Mouse (Mus musculus) MEL (cell line): ENCODE data around the gene Tmem109. TPM values are rescaled to one million over a fixed set of nuclear protein-coding genes. Genes with fewer than 3 reads are reported as not detected.

Experiments used
- DNase-seq: peaks from one replicate; pipeline ENCODE4 v3.0.0; 2011; ENCODE audit warnings: low read depth, low spot score
- H3K27ac ChIP-seq: 2 replicates; pipeline ENCODE4 v1.5.1; 2012; ENCODE audit warnings: low read depth, mild to moderate bottlenecking, control low read depth, low read length, moderate library complexity; ENCODE audit not compliant: control insufficient read depth
- H3K27me3 ChIP-seq, 2 experiments: fragments of 150-350 bp in 1 of 2; sonication (generic) in 1 of 2; 2 replicates each; pipeline ENCODE4 v1.6.1; 2012; ENCODE audit warnings: low read length in 2 of 2, mild to moderate bottlenecking in 2 of 2, improper control_type of control experiment in 1 of 2, moderate library complexity in 1 of 2; ENCODE audit not compliant: insufficient read depth in 2 of 2, control insufficient read depth in 1 of 2
- H3K36me3 ChIP-seq, 2 experiments: 2 replicates each; pipeline ENCODE4 v1.6.1; 2012 to 2014; ENCODE audit warnings: low read length in 2 of 2, improper control_type of control experiment in 1 of 2, inconsistent platforms in 1 of 2, mild to moderate bottlenecking in 1 of 2; ENCODE audit not compliant: insufficient read depth in 2 of 2, control insufficient read depth in 1 of 2
- H3K4me1 ChIP-seq, 2 experiments: fragments of 150-350 bp in 1 of 2; sonication (generic) in 1 of 2; 2 replicates each; pipeline ENCODE4 v1.6.1; 2012; ENCODE audit warnings: low read length in 2 of 2, improper control_type of control experiment in 1 of 2, mild to moderate bottlenecking in 1 of 2; ENCODE audit not compliant: insufficient read depth in 2 of 2, control insufficient read depth in 1 of 2
- H3K4me3 ChIP-seq, 2 experiments: fragments of 150-350 bp in 1 of 2; sonication (generic) in 1 of 2; 2 replicates each; pipeline ENCODE4 v1.5.1; 2012; ENCODE audit warnings: low read depth in 2 of 2, low read length in 2 of 2, mild to moderate bottlenecking in 2 of 2, moderate library complexity in 2 of 2, control low read depth in 1 of 2, improper control_type of control experiment in 1 of 2; ENCODE audit not compliant: control insufficient read depth in 1 of 2, insufficient read depth in 1 of 2
- H3K79me2 ChIP-seq: 2 replicates; pipeline ENCODE4 v1.6.1; 2012; ENCODE audit warnings: mild to moderate bottlenecking, low read length, moderate library complexity; ENCODE audit not compliant: control insufficient read depth, poor library complexity, insufficient read depth
- H3K9ac ChIP-seq: 2 replicates; pipeline ENCODE4 v1.6.1; 2012; ENCODE audit warnings: low read depth, mild to moderate bottlenecking, control low read depth, low read length, moderate library complexity; ENCODE audit not compliant: control insufficient read depth, poor library complexity, severe bottlenecking
- H3K9me3 ChIP-seq: fragments of 150-350 bp; sonication (generic); replicated peaks from 2 replicates; pipeline ENCODE4 v1.6.1; 2012; ENCODE audit warnings: mild to moderate bottlenecking, low read length, improper control_type of control experiment, moderate library complexity; ENCODE audit not compliant: insufficient read depth
- CHD1 ChIP-seq: IDR thresholded peaks from 2 replicates; pipeline ENCODE4 v1.6.1; 2012; ENCODE audit warnings: low read depth, mild to moderate bottlenecking, inconsistent platforms, low read length, improper control_type of control experiment
- CTCF ChIP-seq, 3 experiments: IDR thresholded peaks in 2 of 3; conservative IDR thresholded peaks in 1 of 3; 2 replicates each; pipeline ENCODE4 v1.5.1; 2011 to 2012; ENCODE audit warnings: low read length in 3 of 3, low read depth in 2 of 3, mild to moderate bottlenecking in 2 of 3, improper control_type of control experiment in 1 of 3, inconsistent platforms in 1 of 3, mixed read lengths in 1 of 3, moderate library complexity in 1 of 3; ENCODE audit not compliant: control insufficient read depth in 1 of 3, insufficient read depth in 1 of 3, poor library complexity in 1 of 3, severe bottlenecking in 1 of 3
- ELF1 ChIP-seq: IDR thresholded peaks from 2 replicates; pipeline ENCODE4 v1.6.1; 2014; ENCODE audit warnings: low read depth, mild to moderate bottlenecking, inconsistent platforms, low read length, improper control_type of control experiment, moderate library complexity
- EP300 ChIP-seq, 2 experiments: IDR thresholded peaks; 2 replicates each; pipeline ENCODE4 v1.6.1; 2011; ENCODE audit warnings: improper control_type of control experiment in 2 of 2, low read length in 2 of 2, low read depth in 1 of 2, mild to moderate bottlenecking in 1 of 2
- ETS1 ChIP-seq: IDR thresholded peaks from 2 replicates; pipeline ENCODE4 v1.6.1; 2012; ENCODE audit warnings: low read depth, mild to moderate bottlenecking, inconsistent platforms, low read length, improper control_type of control experiment, moderate library complexity
- GABPA ChIP-seq: IDR thresholded peaks from 2 replicates; pipeline ENCODE4 v1.6.1; 2012; ENCODE audit warnings: low read depth, mild to moderate bottlenecking, inconsistent platforms, low read length, improper control_type of control experiment, moderate library complexity
- HCFC1 ChIP-seq: IDR thresholded peaks from 2 replicates; pipeline ENCODE4 v1.6.1; 2012; ENCODE audit warnings: low read depth, mild to moderate bottlenecking, inconsistent platforms, low read length, improper control_type of control experiment, moderate library complexity
- JUND ChIP-seq: IDR thresholded peaks from 2 replicates; pipeline ENCODE4 v1.6.1; 2011; ENCODE audit warnings: low read depth, mild to moderate bottlenecking, improper control_type of control experiment, low read length
- KAT2A ChIP-seq: conservative IDR thresholded peaks from 2 replicates; pipeline ENCODE4 v1.6.1; 2012; ENCODE audit warnings: low read depth, low read length, improper control_type of control experiment, inconsistent platforms
- MAFK ChIP-seq: IDR thresholded peaks from 2 replicates; pipeline ENCODE4 v1.6.1; 2011; ENCODE audit warnings: low read depth, mild to moderate bottlenecking, low read length, improper control_type of control experiment, borderline replicate concordance
- MAX ChIP-seq: IDR thresholded peaks from 2 replicates; pipeline ENCODE4 v1.6.1; 2011; ENCODE audit warnings: low read length, improper control_type of control experiment
- MAZ ChIP-seq: IDR thresholded peaks from 2 replicates; pipeline ENCODE4 v1.6.1; 2012; ENCODE audit warnings: low read depth, mild to moderate bottlenecking, inconsistent platforms, low read length, improper control_type of control experiment
- MEF2A ChIP-seq: IDR thresholded peaks from 2 replicates; pipeline ENCODE4 v1.6.1; 2014; ENCODE audit warnings: low read depth, mild to moderate bottlenecking, inconsistent platforms, low read length, improper control_type of control experiment; ENCODE audit not compliant: poor library complexity, insufficient replicate concordance, severe bottlenecking; ENCODE audit errors: extremely low read depth
- MXI1 ChIP-seq: IDR thresholded peaks from 2 replicates; pipeline ENCODE4 v1.6.1; 2011; ENCODE audit warnings: mild to moderate bottlenecking, low read depth, low read length, improper control_type of control experiment
- NELFE ChIP-seq: IDR thresholded peaks from 2 replicates; pipeline ENCODE4 v1.6.1; 2011; ENCODE audit warnings: low read depth, low read length, improper control_type of control experiment
- NRF1 ChIP-seq: IDR thresholded peaks from 2 replicates; pipeline ENCODE4 v1.6.1; 2014; ENCODE audit warnings: low read depth, mild to moderate bottlenecking, inconsistent platforms, low read length, improper control_type of control experiment, moderate library complexity; ENCODE audit not compliant: poor library complexity, insufficient read depth, severe bottlenecking
- POLR2A ChIP-seq, 2 experiments: IDR thresholded peaks; 2 replicates each; pipeline ENCODE4 v1.6.1; 2011 to 2012; ENCODE audit warnings: low read length in 2 of 2, mild to moderate bottlenecking in 2 of 2, control low read depth in 1 of 2, improper control_type of control experiment in 1 of 2, low read depth in 1 of 2, moderate library complexity in 1 of 2; ENCODE audit not compliant: control insufficient read depth in 1 of 2, insufficient read depth in 1 of 2, poor library complexity in 1 of 2
- POLR2AphosphoS2 ChIP-seq: IDR thresholded peaks from 2 replicates; pipeline ENCODE4 v1.6.1; 2011; ENCODE audit warnings: low read length, improper control_type of control experiment
- POLR2AphosphoS5 ChIP-seq: IDR thresholded peaks from 2 replicates; pipeline ENCODE4 v1.6.1; 2012; ENCODE audit warnings: low read depth, borderline replicate concordance, mild to moderate bottlenecking, inconsistent platforms, low read length, moderate library complexity, mixed read lengths
- RAD21 ChIP-seq: IDR thresholded peaks from 2 replicates; pipeline ENCODE4 v1.6.1; 2011; ENCODE audit warnings: mild to moderate bottlenecking, low read depth, low read length, improper control_type of control experiment
- SIN3A ChIP-seq: IDR thresholded peaks from 2 replicates; pipeline ENCODE4 v1.6.1; 2012; ENCODE audit warnings: low read length, improper control_type of control experiment, inconsistent platforms
- TAL1 ChIP-seq: IDR thresholded peaks from 2 replicates; pipeline ENCODE4 v1.6.1; 2012; ENCODE audit warnings: mild to moderate bottlenecking, inconsistent platforms, low read length, moderate library complexity, mixed read lengths
- TCF12 ChIP-seq: IDR thresholded peaks from 2 replicates; pipeline ENCODE4 v1.6.1; 2014; ENCODE audit warnings: low read depth, mild to moderate bottlenecking, inconsistent platforms, low read length, improper control_type of control experiment, moderate library complexity
- UBTF ChIP-seq: IDR thresholded peaks from 2 replicates; pipeline ENCODE4 v1.6.1; 2012; ENCODE audit warnings: low read depth, mild to moderate bottlenecking, inconsistent platforms, low read length, improper control_type of control experiment, moderate library complexity, borderline replicate concordance; ENCODE audit not compliant: insufficient read depth
- USF1 ChIP-seq: IDR thresholded peaks from 2 replicates; pipeline ENCODE4 v1.6.1; 2014; ENCODE audit warnings: low read depth, mild to moderate bottlenecking, inconsistent platforms, low read length, improper control_type of control experiment, moderate library complexity
- USF2 ChIP-seq, 2 experiments: IDR thresholded peaks; 2 replicates each; pipeline ENCODE4 v1.6.1; 2011 to 2012; ENCODE audit warnings: improper control_type of control experiment in 2 of 2, low read length in 2 of 2, borderline replicate concordance in 1 of 2, inconsistent platforms in 1 of 2, low read depth in 1 of 2, mild to moderate bottlenecking in 1 of 2; ENCODE audit not compliant: insufficient read depth in 1 of 2
- ZC3H11A ChIP-seq: IDR thresholded peaks from 2 replicates; pipeline ENCODE4 v1.6.1; 2012; ENCODE audit warnings: low read depth, mild to moderate bottlenecking, inconsistent platforms, low read length, improper control_type of control experiment
- ZKSCAN1 ChIP-seq: IDR thresholded peaks from 2 replicates; pipeline ENCODE4 v1.6.1; 2012; ENCODE audit warnings: low read depth, mild to moderate bottlenecking, inconsistent platforms, low read length, improper control_type of control experiment, moderate library complexity
- ZMIZ1 ChIP-seq: IDR thresholded peaks from 2 replicates; pipeline ENCODE4 v1.6.1; 2012; ENCODE audit warnings: low read depth, mild to moderate bottlenecking, inconsistent platforms, low read length, improper control_type of control experiment, moderate library complexity
- polyA plus RNA-seq, 2 experiments: library from polyadenylated mRNA; stranded (reverse) in 1 of 2; unstranded in 1 of 2; fragments of >175 nt in 1 of 2; fragments of >200 nt in 1 of 2; gene quantifications; 2 replicates each; pipeline versions ENCODE4 v1.2.1 to v1.2.4; 2012; ENCODE audit warnings: low replicate concordance in 2 of 2, low read depth in 1 of 2; ENCODE audit not compliant: insufficient read length in 2 of 2, insufficient read depth in 1 of 2, missing spikeins in 1 of 2
- total RNA-seq: library from RNA; depleted of rRNA; stranded (reverse); fragments of 300-350 nt; gene quantifications from 2 replicates; pipeline ENCODE4 v1.2.3, GENCODE M21; 2012

The Tmem109 gene
- total and polyA plus RNA-seq, 3 experiments = 30.4 to 42.4 TPM; not detected in 1

- H3K4me1 ChIP-seq = no peaks in the 10 kb centered on the region
These were observed 36.3 kb downstream of the Tmem109 start for GRCm38 (mm10) chr19:10845454-10845853.

GRCm38 (mm10) chr19:10844206-10844605, 37.6 kb downstream of the Tmem109 start:
- Histone ChIP-seq H3K36me3 (no peaks in the 10 kb centered on the region), H3K9me3 (no peaks in the 10 kb centered on the region), H3K27ac (no peak overlapping the region), H3K9ac (no peak overlapping the region), H3K27me3 (peaks cover 0 to 4% of the 10 kb centered on the region in 2 experiments; a peak in 1 of 4 replicates)
- DNase-seq = no peak
- TF ChIP-seq NRF1 = no peak
- TF ChIP-seq TAL1 = no peak
- TF ChIP-seq UBTF = no peak
- TF ChIP-seq ZMIZ1 = no peak
- TF ChIP-seq ELF1 = no peak
- TF ChIP-seq MAFK = no peak
- TF ChIP-seq POLR2AphosphoS2 = no peak
- no peak for TF ChIP-seq POLR2AphosphoS5
- no peak for TF ChIP-seq EP300 (IDR thresholded peaks at IDR 0.05; ENCODE audit: low read depth in 1 of 2, low read length in 2 of 2)
- TF ChIP-seq CHD1 = no peak
- no peak for TF ChIP-seq TCF12
- no peak for TF ChIP-seq USF2 (IDR thresholded peaks at IDR 0.05; ENCODE audit: borderline replicate concordance in 1 of 2, insufficient read depth in 1 of 2, low read depth in 1 of 2, low read length in 2 of 2)
- TF ChIP-seq MXI1 = no peak
- TF ChIP-seq ZC3H11A = no peak
- TF ChIP-seq HCFC1 = no peak
- no peak for TF ChIP-seq CTCF (IDR thresholded peaks at IDR 0.05 in 2 of 3, conservative IDR thresholded peaks at IDR 0.05 in 1 of 3; ENCODE audit: control insufficient read depth in 1 of 3, insufficient read depth in 1 of 3, low read depth in 2 of 3, low read length in 3 of 3, poor library complexity in 1 of 3, severe bottlenecking in 1 of 3)
- no peak for TF ChIP-seq MEF2A
- TF ChIP-seq MAZ = no peak
- no peak for TF ChIP-seq ETS1
- TF ChIP-seq, all 39 proteins: peak for 0
- no peaks in the 10 kb centered on the region for H3K79me2 ChIP-seq
- no peaks in the 10 kb centered on the region for H3K4me1 ChIP-seq
- no peak overlapping the region for H3K4me3 ChIP-seq

More at GRCm38 (mm10) chr19:10845454-10845853, 36.3 kb downstream of the Tmem109 start:
- TF ChIP-seq EP300 (IDR thresholded peaks at IDR 0.05; ENCODE audit: low read depth in 1 of 2, low read length in 2 of 2) (no peak), MAZ (no peak), MXI1 (no peak), USF2 (IDR thresholded peaks at IDR 0.05; ENCODE audit: borderline replicate concordance in 1 of 2, insufficient read depth in 1 of 2, low read depth in 1 of 2, low read length in 2 of 2) (no peak), KAT2A (no peak), NELFE (no peak), CTCF (IDR thresholded peaks at IDR 0.05 in 2 of 3, conservative IDR thresholded peaks at IDR 0.05 in 1 of 3; ENCODE audit: control insufficient read depth in 1 of 3, insufficient read depth in 1 of 3, low read depth in 2 of 3, low read length in 3 of 3, poor library complexity in 1 of 3, severe bottlenecking in 1 of 3) (no peak), MAFK (no peak), GABPA (no peak), SIN3A (no peak), JUND (no peak), MAX (no peak), RAD21 (no peak), TCF12 (no peak), USF1 (no peak), POLR2A (IDR thresholded peaks at IDR 0.05; ENCODE audit: control insufficient read depth in 1 of 2, insufficient read depth in 1 of 2, low read depth in 1 of 2, low read length in 2 of 2, poor library complexity in 1 of 2) (no peak), ZMIZ1 (no peak), MEF2A (no peak), ZKSCAN1 (no peak), UBTF (no peak)
- TF ChIP-seq, all 39 proteins: peak for 0
- no peaks in the 10 kb centered on the region for H3K9me3 ChIP-seq
- no peak overlapping the region for H3K4me3 ChIP-seq
- no peak overlapping the region for H3K9ac ChIP-seq
- H3K27ac ChIP-seq = no peak overlapping the region
- H3K36me3 ChIP-seq = no peaks in the 10 kb centered on the region
- DNase-seq = no peak
- H3K27me3 ChIP-seq = peaks cover 0 to 4% of the 10 kb centered on the region in 2 experiments; a peak in 1 of 4 replicates
- H3K79me2 ChIP-seq = no peaks in the 10 kb centered on the region
